Mouse (Mus musculus) kidney, embryonic 14.5 days (tissue): Measurements from ENCODE around the gene Steap3. TPM values are rescaled to one million over a fixed set of nuclear protein-coding genes. Genes with fewer than 3 reads are reported as not detected.

Experiments used
- ATAC-seq: fragments of 200-750 bp; cut with Nextera tagmentation; 2 replicates; pipeline ENCODE4 v1.8.0; 2017; ENCODE audit warnings: moderate number of reproducible peaks, mild to moderate bottlenecking, moderate TSS enrichment, moderate library complexity; ENCODE audit not compliant: low FRiP score, low TSS enrichment
- H3K27ac ChIP-seq: fragments of 300-500 bp; sonication (generic); 2 replicates; pipeline ENCODE4 v1.5.1; 2014; ENCODE audit warnings: low read depth, mild to moderate bottlenecking, low read length, moderate library complexity, mixed read lengths
- H3K27me3 ChIP-seq: fragments of 300-500 bp; sonication (generic); 2 replicates; pipeline ENCODE4 v1.6.1; 2014; ENCODE audit warnings: mild to moderate bottlenecking, low read length; ENCODE audit not compliant: control insufficient read depth, insufficient read depth
- H3K36me3 ChIP-seq: fragments of 300-500 bp; sonication (generic); 2 replicates; pipeline ENCODE4 v1.6.1; 2014; ENCODE audit warnings: low read length, mixed read lengths; ENCODE audit not compliant: control insufficient read depth, insufficient read depth
- H3K4me1 ChIP-seq: fragments of 300-500 bp; sonication (generic); 2 replicates; pipeline ENCODE4 v1.6.1; 2014; ENCODE audit warnings: low read length, mixed read lengths; ENCODE audit not compliant: control insufficient read depth, insufficient read depth
- H3K4me2 ChIP-seq: fragments of 300-500 bp; sonication (generic); replicated peaks from 2 replicates; pipeline ENCODE4 v1.6.1; 2014; ENCODE audit warnings: low read depth, mild to moderate bottlenecking, low read length
- H3K4me3 ChIP-seq: fragments of 300-500 bp; sonication (generic); 2 replicates; pipeline ENCODE4 v1.5.1; 2014; ENCODE audit warnings: mild to moderate bottlenecking, low read length
- H3K9ac ChIP-seq: fragments of 300-500 bp; sonication (generic); 2 replicates; pipeline ENCODE4 v1.6.1; 2014; ENCODE audit warnings: low read depth, mild to moderate bottlenecking, low read length, moderate library complexity
- H3K9me3 ChIP-seq: fragments of 300-500 bp; sonication (generic); 2 replicates; pipeline ENCODE4 v1.6.1; 2016; ENCODE audit warnings: low read length; ENCODE audit not compliant: control insufficient read depth
- whole genome bisulfite sequencing: fragments of 180-500 bp; shearing (Covaris S2); extraction: QIAGEN DNeasy Blood & Tissue Kit; methylation state at CpG from one replicate; pipeline ENCODE4 v1.1.7; 2014; 5-methylcytosine and 5-hydroxymethylcytosine counted together
- polyA plus RNA-seq: library from polyadenylated mRNA; unstranded; fragments of >200 nt; fragmentation: Nextera tagmentation; extraction: Ambion mirVana; gene quantifications from 2 replicates; pipeline ENCODE4 v1.2.1, GENCODE M21; 2014

Steap3 gene
- polyA plus RNA-seq, 1 experiment from 2014 or later, result 2.2 TPM

GRCm38 (mm10) chr1:120142551-120142950, 130.0 kb downstream of the Steap3 start:
- H3K9me3 ChIP-seq, result no peaks in the 10 kb centered on the region
- H3K27ac ChIP-seq, result no peak overlapping the region
- no peak overlapping the region for H3K4me3 ChIP-seq
- no peaks in the 10 kb centered on the region for H3K27me3 ChIP-seq
- no peak overlapping the region for H3K9ac ChIP-seq
- H3K4me1 ChIP-seq, result no peaks in the 10 kb centered on the region
- ATAC-seq, result no peak
- H3K36me3 ChIP-seq, result no peaks in the 10 kb centered on the region
- WGBS, result 85% methylated on average over 5 of the region's 5 CpGs
- no peak overlapping the region for H3K4me2 ChIP-seq

Other genes with a start within 250 kb of the Steap3 start
- 40.5 and 44.1 TPM in 2 replicates for gene Tmem37, start 198.6 kb downstream of the Steap3 start, polyA plus RNA-seq
- 571 and 767 TPM in 2 replicates for gene Dbi, start 151.6 kb downstream of the Steap3 start, polyA plus RNA-seq
- gene 3110009E18Rik, start 151.5 kb downstream of the Steap3 start, polyA plus RNA-seq, result 22.2 and 31.9 TPM in 2 replicates
- not detected in 2 replicates for gene C1ql2, start 67.9 kb upstream of the Steap3 start, polyA plus RNA-seq
- 0.11 and 0.13 TPM in 2 replicates for gene Marco, start 232.3 kb upstream of the Steap3 start, polyA plus RNA-seq